Mouse (Mus musculus) small intestine, adult 2 months (tissue): ENCODE data around the gene Wdr62.

Experiments used
- CTCF ChIP-seq: fragments of 200-500 bp; IDR thresholded peaks from 2 replicates; pipeline ENCODE4 v1.5.1; 2012; ENCODE audit warnings: low read depth, mild to moderate bottlenecking, control low read depth, inconsistent platforms, low read length, moderate library complexity, mixed read lengths; ENCODE audit not compliant: insufficient replicate concordance, insufficient read length; ENCODE audit errors: extremely low read depth
- POLR2A ChIP-seq: fragments of 200-500 bp; IDR thresholded peaks from 2 replicates; pipeline ENCODE4 v1.6.1; 2012; ENCODE audit warnings: low read depth, mild to moderate bottlenecking, control low read depth, inconsistent platforms, low read length, moderate library complexity

DNA sequence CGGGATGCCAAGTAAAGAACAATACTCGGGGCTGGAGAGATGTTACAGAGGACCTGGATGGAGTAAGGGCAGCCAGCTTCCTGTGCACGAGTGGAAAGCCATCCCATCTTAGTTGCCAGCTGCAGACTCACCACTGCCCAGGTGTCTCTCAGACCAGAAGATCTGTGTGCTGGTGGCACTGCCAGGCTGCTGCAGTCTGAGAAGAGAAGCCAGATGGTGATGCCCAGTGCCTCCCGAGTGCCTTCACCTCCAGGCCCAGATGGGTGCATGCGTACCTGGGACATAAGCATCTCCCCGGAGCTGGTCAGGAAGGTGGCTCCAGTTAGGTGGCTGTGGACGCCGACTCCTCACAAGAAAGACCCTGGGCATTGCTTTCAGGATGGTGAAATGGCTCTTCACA, 45.1 kb downstream of the Wdr62 start:
- TF ChIP-seq CTCF (no peak), POLR2A (no peak)
